Mouse (Mus musculus) midbrain, embryonic 16.5 days (tissue): ENCODE results near the gene Ppm1m. TPM values are rescaled to one million over a fixed set of nuclear protein-coding genes. Genes with fewer than 3 reads are reported as not detected.

ENCODE experiments used
- ATAC-seq: fragments of 200-750 bp; cut with Nextera tagmentation; 2 replicates; pipeline ENCODE4 v1.8.0; 2017; ENCODE audit warnings: moderate TSS enrichment
- H3K27ac ChIP-seq: fragments of 300-500 bp; sonication (generic); 2 replicates; pipeline ENCODE4 v1.5.1; 2014; ENCODE audit warnings: mild to moderate bottlenecking, low read length, mixed read lengths
- H3K27me3 ChIP-seq: fragments of 300-500 bp; sonication (generic); 2 replicates; pipeline ENCODE4 v1.6.1; 2014; ENCODE audit warnings: low read depth, low read length, mixed read lengths; ENCODE audit not compliant: control insufficient read depth, insufficient read depth
- H3K36me3 ChIP-seq: fragments of 300-500 bp; sonication (generic); 2 replicates; pipeline ENCODE4 v1.6.1; 2014; ENCODE audit warnings: mild to moderate bottlenecking, low read length, moderate library complexity, mixed read lengths; ENCODE audit not compliant: control insufficient read depth, insufficient read depth
- H3K4me1 ChIP-seq: fragments of 300-500 bp; sonication (generic); 2 replicates; pipeline ENCODE4 v1.6.1; 2014; ENCODE audit warnings: mild to moderate bottlenecking, low read length, mixed read lengths; ENCODE audit not compliant: control insufficient read depth, insufficient read depth
- H3K4me2 ChIP-seq: fragments of 300-500 bp; sonication (generic); 2 replicates; pipeline ENCODE4 v1.6.1; 2014; ENCODE audit warnings: mild to moderate bottlenecking, low read length, mixed read lengths
- H3K4me3 ChIP-seq: fragments of 300-500 bp; sonication (generic); 2 replicates; pipeline ENCODE4 v1.5.1; 2014; ENCODE audit warnings: low read depth, mild to moderate bottlenecking, low read length, moderate library complexity, mixed read lengths
- H3K9ac ChIP-seq: fragments of 300-500 bp; sonication (generic); 2 replicates; pipeline ENCODE4 v1.6.1; 2014; ENCODE audit warnings: low read depth, low read length, mixed read lengths
- H3K9me3 ChIP-seq: fragments of 300-500 bp; sonication (generic); replicated peaks from 2 replicates; pipeline ENCODE4 v1.6.1; 2014; ENCODE audit warnings: mild to moderate bottlenecking, low read length, mixed read lengths; ENCODE audit not compliant: control insufficient read depth, poor library complexity, severe bottlenecking
- WGBS: fragments of 180-500 bp; shearing (Covaris S2); extraction: QIAGEN DNeasy Blood & Tissue Kit; methylation state at CpG from one replicate; pipeline ENCODE4 v1.1.7; 2014; 5-methylcytosine and 5-hydroxymethylcytosine counted together
- polyA plus RNA-seq: library from polyadenylated mRNA; unstranded; fragments of >200 nt; fragmentation: Nextera tagmentation; extraction: Ambion mirVana; gene quantifications from 2 replicates; pipeline ENCODE4 v1.2.1, GENCODE M21; 2015

Ppm1m gene
- polyA plus RNA-seq, 1 experiment from 2014 or later, result 16.7 TPM

- Histone ChIP-seq H3K27ac (no peak overlapping the region), H3K27me3 (no peaks in the 10 kb centered on the region), H3K36me3 (no peaks in the 10 kb centered on the region), H3K4me2 (peak overlapping the region; percentile 77), H3K4me1 (peaks cover 15% of the 10 kb centered on the region), H3K4me3 (peak overlapping the region; percentile 55), H3K9ac (peak overlapping the region; percentile 72), H3K9me3 (no peaks in the 10 kb centered on the region)
- ATAC-seq, result no peak
- WGBS, result under 1% methylated on average over 44 of the region's 51 CpGs
Measured at GRCm38 (mm10) chr9:106198962-106199458, 536 bp downstream of the Ppm1m start.

GRCm38 (mm10) chr9:106197732-106198131, 1.8 kb downstream of the Ppm1m start:
- Histone ChIP-seq H3K27me3 (no peaks in the 10 kb centered on the region), H3K4me1 (peaks cover 9% of the 10 kb centered on the region), H3K36me3 (no peaks in the 10 kb centered on the region), H3K9me3 (no peaks in the 10 kb centered on the region), H3K4me2 (no peak overlapping the region), H3K9ac (no peak overlapping the region), H3K27ac (no peak overlapping the region), H3K4me3 (no peak overlapping the region)
- 95% methylated on average over 9 of the region's 9 CpGs for WGBS
- no peak for ATAC-seq

DNA sequence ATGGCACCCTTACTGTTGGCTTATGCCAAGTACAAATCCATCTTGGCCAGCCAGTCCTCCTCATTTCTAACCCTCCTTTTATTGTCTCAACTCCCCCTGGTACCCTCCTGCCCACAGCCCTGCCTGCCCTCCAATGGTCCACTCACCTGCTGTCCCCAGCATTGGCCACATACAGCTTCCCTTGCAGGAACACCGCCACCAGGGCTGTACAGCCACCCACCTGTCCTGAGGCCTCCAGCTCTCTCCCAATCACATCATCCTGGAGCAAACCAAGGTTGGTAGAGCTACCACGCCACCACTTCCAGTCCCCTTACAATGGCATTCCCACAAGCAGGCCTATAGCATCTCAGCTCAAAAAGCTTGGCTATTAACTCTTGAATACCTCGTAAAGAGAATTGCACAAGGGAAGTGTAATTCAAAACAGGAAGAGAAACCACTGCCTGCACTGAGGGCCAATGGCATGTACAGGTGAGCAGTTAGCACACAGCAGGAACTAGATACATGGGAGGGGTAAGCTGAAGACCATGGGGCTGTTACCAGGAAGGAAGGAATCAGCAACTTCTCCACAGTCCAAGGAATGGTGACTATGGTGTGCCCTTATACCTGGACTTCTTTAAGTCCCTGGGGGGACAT, 2.3 kb downstream of the Ppm1m start:
- ATAC-seq, result no peak
- WGBS, result 93% methylated on average over 3 of the region's 3 CpGs
- Histone ChIP-seq H3K4me1 (peaks cover 9% of the 10 kb centered on the region), H3K9ac (no peak overlapping the region), H3K9me3 (no peaks in the 10 kb centered on the region), H3K4me2 (no peak overlapping the region), H3K27ac (no peak overlapping the region), H3K4me3 (no peak overlapping the region), H3K27me3 (no peaks in the 10 kb centered on the region), H3K36me3 (no peaks in the 10 kb centered on the region)

DNA sequence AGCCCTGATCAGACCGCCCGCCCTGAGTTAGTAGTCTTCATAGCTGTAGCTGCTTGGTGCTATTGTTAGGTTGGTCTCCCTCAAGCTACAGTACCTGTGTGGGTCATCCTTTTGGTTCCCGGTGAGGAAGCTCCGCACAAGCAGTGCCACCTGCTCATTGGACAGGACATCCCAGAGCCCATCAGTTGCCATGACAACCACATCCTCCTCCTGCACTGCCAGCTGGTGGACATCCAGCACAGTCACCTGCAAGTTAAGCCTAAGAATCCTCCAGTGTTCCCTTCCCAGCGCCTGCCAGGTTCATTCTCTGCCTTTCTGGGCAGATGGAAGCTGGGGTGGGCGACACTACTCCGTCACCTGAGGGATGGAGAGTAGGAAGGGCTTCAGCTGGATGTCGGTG, 3.9 kb downstream of the Ppm1m start:
- ATAC-seq, result no peak; the same call in 1 of the 2 replicates
- no peak overlapping the region for H3K4me3 ChIP-seq
- H3K27ac ChIP-seq, result peak overlapping the region; percentile 60
- WGBS, result 67% methylated on average over 8 of the region's 8 CpGs
- H3K4me2 ChIP-seq, result no peak overlapping the region
- H3K9me3 ChIP-seq, result no peaks in the 10 kb centered on the region
- peaks cover 9% of the 10 kb centered on the region for H3K4me1 ChIP-seq
- no peaks in the 10 kb centered on the region for H3K27me3 ChIP-seq
- H3K9ac ChIP-seq, result no peak overlapping the region
- peaks cover 12% of the 10 kb centered on the region for H3K36me3 ChIP-seq

- Histone ChIP-seq H3K36me3 (peaks cover 21% of the 10 kb centered on the region), H3K4me2 (no peak overlapping the region), H3K9ac (no peak overlapping the region), H3K27me3 (no peaks in the 10 kb centered on the region), H3K27ac (no peak overlapping the region), H3K9me3 (no peaks in the 10 kb centered on the region), H3K4me1 (peaks cover 9% of the 10 kb centered on the region), H3K4me3 (no peak overlapping the region)
- ATAC-seq, result no peak
- 93% methylated on average over 8 of the region's 8 CpGs for WGBS
Measured at GRCm38 (mm10) chr9:106193930-106194807, 5.4 kb downstream of the Ppm1m start.

- H3K4me3 ChIP-seq, result no peak overlapping the region
- H3K27me3 ChIP-seq, result no peaks in the 10 kb centered on the region
- peaks cover 4% of the 10 kb centered on the region; the same call in 1 of the 2 replicates for H3K4me1 ChIP-seq
- H3K4me2 ChIP-seq, result no peak overlapping the region
- ATAC-seq, result no peak
- H3K9me3 ChIP-seq, result no peaks in the 10 kb centered on the region
- H3K9ac ChIP-seq, result no peak overlapping the region
- H3K27ac ChIP-seq, result no peak overlapping the region
- 96% methylated on average over 1 of the region's 1 CpGs for WGBS
- H3K36me3 ChIP-seq, result peaks cover 33% of the 10 kb centered on the region
Measured at GRCm38 (mm10) chr9:106192998-106193397, 6.5 kb downstream of the Ppm1m start.

DNA sequence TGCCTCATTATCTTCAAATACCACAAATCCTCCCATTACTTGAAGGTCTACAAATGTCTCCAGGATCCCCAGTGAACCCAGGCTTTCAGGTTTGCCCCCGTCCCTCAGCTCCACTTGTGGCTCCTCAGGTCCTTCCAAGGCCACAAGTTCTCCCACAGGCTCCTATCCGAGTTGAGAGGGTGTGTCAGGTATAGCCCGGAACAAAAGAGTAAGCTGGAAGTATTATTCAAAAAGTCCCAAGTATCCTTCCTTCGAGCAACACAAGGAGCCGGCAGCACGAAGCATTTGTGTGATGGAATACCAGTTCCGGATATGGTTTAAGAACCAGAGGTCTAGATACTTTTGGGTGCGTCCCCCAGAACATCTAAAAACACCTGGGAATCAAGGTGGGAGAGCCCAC, 7.5 kb downstream of the Ppm1m start:
- Histone ChIP-seq H3K4me1 (peaks cover 4% of the 10 kb centered on the region; the same call in 1 of the 2 replicates), H3K4me3 (no peak overlapping the region), H3K36me3 (peaks cover 43% of the 10 kb centered on the region), H3K9ac (no peak overlapping the region), H3K4me2 (no peak overlapping the region), H3K9me3 (no peaks in the 10 kb centered on the region), H3K27me3 (no peaks in the 10 kb centered on the region), H3K27ac (no peak overlapping the region)
- whole genome bisulfite sequencing, result 93% methylated on average over 8 of the region's 8 CpGs
- ATAC-seq, result no peak

- H3K9ac ChIP-seq, result no peak overlapping the region
- H3K4me2 ChIP-seq, result no peak overlapping the region
- H3K4me3 ChIP-seq, result no peak overlapping the region
- WGBS, result 96% methylated on average over 1 of the region's 1 CpGs
- H3K4me1 ChIP-seq, result peaks cover 4% of the 10 kb centered on the region; the same call in 1 of the 2 replicates
- no peak for ATAC-seq
- H3K27me3 ChIP-seq, result no peaks in the 10 kb centered on the region
- H3K9me3 ChIP-seq, result no peaks in the 10 kb centered on the region
- no peak overlapping the region for H3K27ac ChIP-seq
- peaks cover 49% of the 10 kb centered on the region for H3K36me3 ChIP-seq
Measured at GRCm38 (mm10) chr9:106191355-106191754, 8.2 kb downstream of the Ppm1m start.

DNA sequence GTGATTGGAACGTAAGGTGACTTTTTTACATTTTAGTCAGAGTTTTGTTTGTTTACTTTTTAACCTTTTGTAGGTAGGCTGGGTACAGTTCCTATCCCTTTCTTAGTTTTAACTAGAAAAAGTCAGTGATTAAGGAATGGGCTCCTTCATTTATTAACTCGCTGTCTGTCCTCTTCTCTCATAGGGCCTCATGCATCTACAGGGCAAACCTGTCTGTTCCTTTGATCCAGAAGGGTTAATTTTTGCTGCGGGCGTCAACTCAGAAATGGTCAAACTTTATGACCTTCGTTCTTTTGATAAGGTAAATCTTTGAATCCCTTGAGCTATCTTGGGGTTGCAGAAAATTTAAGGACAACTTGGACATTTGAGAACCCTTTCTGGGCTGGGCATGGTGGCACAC, 15.6 kb downstream of the Ppm1m start:
- H3K36me3 ChIP-seq, result peaks cover 54% of the 10 kb centered on the region
- H3K4me2 ChIP-seq, result no peak overlapping the region
- H3K9ac ChIP-seq, result no peak overlapping the region
- 94% methylated on average over 5 of the region's 5 CpGs for WGBS
- no peaks in the 10 kb centered on the region for H3K4me1 ChIP-seq
- H3K27me3 ChIP-seq, result no peaks in the 10 kb centered on the region
- H3K4me3 ChIP-seq, result no peak overlapping the region
- no peak overlapping the region for H3K27ac ChIP-seq
- ATAC-seq, result no peak
- H3K9me3 ChIP-seq, result no peaks in the 10 kb centered on the region
